Mouse (Mus musculus) heart, adult 9 months (tissue): ENCODE data around the gene Eme1.

Experiments
- DNase-seq, 2 experiments: peaks; one replicate each; pipeline ENCODE4 v3.0.0; 2022; ENCODE audit warnings: low spot score in 2 of 2

Gene Eme1

GRCm38 (mm10) chr11:94646457-94646856 lies 7.3 kb downstream of the Eme1 start:
- DNase-seq, result no peak

GRCm38 (mm10) chr11:94644461-94645219 lies 9.1 kb downstream of the Eme1 start:
- DNase-seq, result no peak

- DNase-seq, result no peak
Observed at GRCm38 (mm10) chr11:94634431-94634830, 19.3 kb downstream of the Eme1 start.

- no peak for DNase-seq
Observed at GRCm38 (mm10) chr11:94632988-94633387, 20.8 kb downstream of the Eme1 start.

GRCm38 (mm10) chr11:94631969-94632368 lies 21.8 kb downstream of the Eme1 start:
- no peak for DNase-seq

- peak; percentile 57 to 61 for DNase-seq
Observed at GRCm38 (mm10) chr11:94630199-94631011, 23.4 kb downstream of the Eme1 start.

- DNase-seq, result no peak
Observed at GRCm38 (mm10) chr11:94629884-94630198, 23.9 kb downstream of the Eme1 start.

GRCm38 (mm10) chr11:94629199-94629883 lies 24.4 kb downstream of the Eme1 start, which contains the start of gene Lrrc59:
Lrrc59 (plus strand) TSS chr11:94629767.
- DNase-seq, result peak; percentile 90 to 94

GRCm38 (mm10) chr11:94622162-94622561 lies 31.6 kb downstream of the Eme1 start:
- DNase-seq, result no peak

- no peak for DNase-seq
Observed at GRCm38 (mm10) chr11:94621458-94621852, 32.3 kb downstream of the Eme1 start.

GRCm38 (mm10) chr11:94620766-94621457 lies 32.9 kb downstream of the Eme1 start:
- no peak for DNase-seq

- no peak for DNase-seq
Observed at GRCm38 (mm10) chr11:94617646-94618045, 36.1 kb downstream of the Eme1 start.

GRCm38 (mm10) chr11:94615494-94615893 lies 38.3 kb downstream of the Eme1 start:
- DNase-seq, result no peak

GRCm38 (mm10) chr11:94614603-94615002 lies 39.2 kb downstream of the Eme1 start:
- no peak for DNase-seq

- no peak for DNase-seq
Observed at GRCm38 (mm10) chr11:94610744-94611740, 42.7 kb downstream of the Eme1 start.

- no peak for DNase-seq
Observed at GRCm38 (mm10) chr11:94602356-94602955, 51.3 kb downstream of the Eme1 start.

- DNase-seq, result peak; percentile 86 to 91
Observed at GRCm38 (mm10) chr11:94601321-94602281, 52.2 kb downstream of the Eme1 start, which contains the start of gene Acsf2. Acsf2 (minus strand) TSS chr11:94601871.

- no peak for DNase-seq
Observed at GRCm38 (mm10) chr11:94600447-94600846, 53.3 kb downstream of the Eme1 start.
